Mouse (Mus musculus): ENCODE results near the gene Baiap2. TPM values are rescaled to one million over a fixed set of nuclear protein-coding genes. Genes with fewer than 3 reads are reported as not detected.

Baiap2 gene
- 1 to 10 TPM in 2 of 4 experiments, under 1 TPM in 2; 0.56 to 1.7 (median 1.2) TPM for total RNA-seq (2022)

DNA sequence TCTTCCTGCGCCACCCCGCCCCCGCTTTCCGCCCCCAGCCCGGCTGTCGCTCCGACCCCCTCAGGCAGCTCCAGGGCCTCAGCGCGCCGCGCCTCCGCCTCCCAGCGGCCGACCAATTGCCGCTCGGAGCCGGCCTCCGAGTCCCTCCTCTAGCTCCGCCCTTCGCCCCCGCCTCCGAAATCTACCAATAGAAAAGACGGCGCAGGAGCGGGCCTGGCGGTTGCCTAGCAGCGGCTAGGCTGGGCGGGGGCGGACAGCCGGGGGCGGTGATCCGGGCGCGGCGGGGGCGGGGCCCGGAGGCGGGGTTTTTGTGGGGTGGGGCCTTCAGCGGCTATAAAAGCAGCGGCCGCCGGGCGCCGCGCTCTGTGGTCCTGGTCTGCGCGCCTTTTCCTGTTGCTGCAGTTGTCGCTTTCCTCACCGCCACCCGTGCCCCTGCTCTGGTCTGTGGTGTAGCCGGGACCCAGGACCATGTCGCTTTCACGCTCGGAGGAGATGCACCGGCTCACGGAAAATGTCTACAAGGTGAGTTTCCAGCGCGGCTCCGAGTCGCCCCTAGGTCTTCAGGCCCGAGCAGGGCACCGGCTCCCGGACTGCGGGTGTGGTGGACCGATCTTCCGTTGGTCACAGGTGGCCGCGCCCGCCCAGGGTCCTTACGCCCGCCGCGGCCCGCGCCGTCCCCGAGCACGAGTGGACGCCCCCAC is at the start of gene Baiap2:
TSS of gene Baiap2 (plus strand) at position 37 of the 701 bp plus-strand sequence.
- peak; percentile 96 for DNase-seq (ENCODE audit: low spot score in 2 of 2)

DNA sequence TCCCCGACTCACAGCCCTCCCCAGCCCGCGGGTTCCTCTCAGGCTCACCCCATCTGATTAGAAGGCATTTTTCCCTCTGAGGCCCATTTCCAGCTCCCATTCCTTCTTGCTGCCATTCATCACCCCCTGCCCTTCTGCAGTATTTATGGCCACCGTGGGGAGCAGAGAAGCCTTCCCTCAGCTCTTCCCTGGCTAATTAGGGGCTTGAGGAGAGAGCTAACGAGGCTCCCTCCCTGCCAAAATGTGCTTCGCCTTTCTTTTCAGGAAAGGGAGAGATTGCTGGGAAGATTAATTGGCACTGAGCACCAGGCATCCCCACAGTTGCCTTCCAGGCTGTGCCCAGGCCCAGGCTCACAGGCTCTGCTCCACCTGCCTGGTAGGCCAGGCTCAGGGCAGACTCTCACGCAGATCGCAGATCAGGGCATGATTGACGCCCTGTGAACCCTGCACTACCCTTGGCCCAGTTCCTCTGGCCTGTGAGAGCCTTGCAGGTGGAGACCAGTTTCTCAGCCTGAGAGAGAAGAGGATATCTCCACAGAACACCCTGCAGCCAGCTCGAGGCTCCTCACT is 48.8 kb upstream of the Baiap2 start:
- DNase-seq (ENCODE audit: low spot score in 2 of 2): no peak

DNA sequence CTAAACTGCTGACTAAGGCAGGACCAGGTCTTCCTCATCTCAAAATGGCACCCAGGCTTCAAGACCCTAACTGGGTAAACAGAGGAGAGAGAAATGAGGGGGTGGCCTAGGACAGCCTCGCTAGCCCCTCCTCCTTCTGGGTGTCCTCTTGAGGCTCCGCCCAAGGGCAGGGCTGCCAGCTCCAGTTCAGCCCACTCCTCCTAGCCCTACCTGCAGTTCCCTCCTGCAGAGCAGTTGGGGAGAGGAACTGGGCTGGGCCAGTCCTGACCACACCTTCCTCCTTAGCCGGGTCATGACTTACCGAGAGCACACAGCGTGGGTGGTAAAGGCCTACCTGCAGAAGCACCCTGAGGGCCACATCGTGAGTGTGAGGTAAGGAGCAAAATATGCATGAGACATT is 47.9 kb upstream of the Baiap2 start:
- DNase-seq (ENCODE audit: low spot score in 2 of 2): no peak

- no peak for DNase-seq (ENCODE audit: low spot score in 2 of 2)
Observed at GRCm38 (mm10) chr11:119897041-119897440, 45.5 kb upstream of the Baiap2 start.

- no peak for DNase-seq (ENCODE audit: low spot score in 2 of 2)
Observed at GRCm38 (mm10) chr11:119898976-119899375, 43.6 kb upstream of the Baiap2 start.

- DNase-seq (ENCODE audit: low spot score in 2 of 2): no peak
Observed at GRCm38 (mm10) chr11:119901174-119901573, 41.4 kb upstream of the Baiap2 start.

DNA sequence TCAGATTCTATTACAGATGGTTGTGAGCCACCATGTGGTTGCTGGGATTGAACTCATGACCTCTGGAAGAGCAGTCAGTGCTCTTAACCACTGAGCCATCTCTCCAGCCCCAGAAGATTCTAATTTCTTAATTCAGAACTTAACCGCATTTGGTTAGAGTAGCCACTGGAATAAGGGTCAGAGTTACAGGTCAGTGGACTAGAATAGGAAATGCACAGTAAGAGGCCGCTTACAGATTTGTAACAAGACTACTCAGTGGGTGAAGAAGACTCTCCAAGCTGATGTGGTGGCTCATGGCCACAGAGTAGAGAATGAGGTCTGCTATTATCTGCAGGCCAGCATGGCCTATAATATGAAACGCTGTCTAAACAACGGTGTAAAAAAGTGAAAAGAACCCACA is 39.7 kb upstream of the Baiap2 start:
- no peak for DNase-seq (ENCODE audit: low spot score in 2 of 2)

- DNase-seq (ENCODE audit: low spot score in 2 of 2): no peak
Observed at GRCm38 (mm10) chr11:119904621-119905286, 37.8 kb upstream of the Baiap2 start.

DNA sequence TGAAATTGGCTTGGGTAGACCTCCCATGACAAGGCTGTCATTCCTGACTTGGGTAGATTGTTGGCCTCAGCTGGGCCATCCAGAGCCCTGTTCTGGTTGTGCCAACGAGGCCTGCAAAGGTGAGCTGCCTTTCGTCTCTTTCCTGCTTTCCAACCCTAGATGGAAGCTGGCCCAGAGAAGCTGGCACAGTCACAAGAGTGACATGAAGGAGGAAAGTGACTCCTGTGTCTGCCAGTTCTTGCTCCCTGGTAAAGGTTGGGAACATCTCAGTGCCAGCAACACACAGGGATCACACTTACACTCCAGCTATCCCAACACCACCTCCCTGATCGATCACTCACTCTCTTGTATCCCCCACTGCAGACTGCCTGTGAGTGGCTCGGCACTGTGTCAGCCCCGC is 36.8 kb upstream of the Baiap2 start:
- no peak for DNase-seq (ENCODE audit: low spot score in 2 of 2)

DNA sequence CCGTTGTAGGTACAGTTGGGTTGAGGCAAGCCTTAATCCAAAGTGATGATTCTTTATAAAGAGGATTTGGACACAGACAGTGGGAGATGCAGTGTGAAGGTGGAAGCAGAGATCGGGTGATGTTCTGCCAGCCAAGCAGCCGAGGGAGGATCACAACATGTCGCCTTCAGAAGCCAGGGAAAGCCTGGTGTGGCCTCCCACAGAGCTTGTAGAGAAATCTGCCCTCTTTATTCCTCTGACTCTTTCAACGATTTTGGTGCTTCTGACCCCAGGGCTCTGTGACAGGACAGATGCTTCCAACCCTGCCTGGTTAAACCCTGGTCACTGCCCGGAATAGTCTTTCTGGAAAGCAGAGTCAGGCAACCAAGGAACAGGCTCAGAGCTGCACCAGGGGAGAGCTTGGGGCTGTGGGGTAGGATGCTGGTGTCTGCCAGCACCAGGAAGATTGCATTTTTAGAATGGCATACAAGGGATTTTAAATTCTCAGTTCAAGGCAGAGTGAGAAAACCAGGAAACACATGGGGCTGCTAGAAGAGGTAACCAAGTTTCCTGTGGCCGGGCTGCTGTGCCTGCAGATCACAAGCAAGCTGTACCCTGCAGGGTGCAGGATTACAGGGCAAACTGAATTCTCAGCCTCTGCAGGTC is 35.4 kb upstream of the Baiap2 start:
- DNase-seq (ENCODE audit: low spot score in 2 of 2): no peak

DNA sequence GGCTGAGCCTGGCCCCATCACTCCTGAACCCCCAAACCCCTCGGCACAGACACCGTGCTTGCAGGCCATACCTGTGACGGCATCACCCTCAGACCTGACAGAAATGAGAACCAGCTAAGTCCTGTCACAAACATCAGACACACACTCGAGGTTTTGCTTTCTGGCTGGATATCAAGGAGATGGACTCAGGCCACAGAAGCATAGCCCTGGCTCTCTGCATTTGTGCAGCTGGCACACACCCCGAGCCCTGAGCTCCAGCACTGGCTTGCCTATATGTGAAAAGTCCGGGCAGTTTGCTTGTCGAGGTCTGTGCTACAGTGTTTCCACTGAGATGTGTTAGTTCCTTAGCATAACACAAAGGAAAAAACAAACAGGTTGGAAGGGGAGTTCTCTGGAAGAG is 34.9 kb upstream of the Baiap2 start:
- no peak for DNase-seq (ENCODE audit: low spot score in 2 of 2)

DNA sequence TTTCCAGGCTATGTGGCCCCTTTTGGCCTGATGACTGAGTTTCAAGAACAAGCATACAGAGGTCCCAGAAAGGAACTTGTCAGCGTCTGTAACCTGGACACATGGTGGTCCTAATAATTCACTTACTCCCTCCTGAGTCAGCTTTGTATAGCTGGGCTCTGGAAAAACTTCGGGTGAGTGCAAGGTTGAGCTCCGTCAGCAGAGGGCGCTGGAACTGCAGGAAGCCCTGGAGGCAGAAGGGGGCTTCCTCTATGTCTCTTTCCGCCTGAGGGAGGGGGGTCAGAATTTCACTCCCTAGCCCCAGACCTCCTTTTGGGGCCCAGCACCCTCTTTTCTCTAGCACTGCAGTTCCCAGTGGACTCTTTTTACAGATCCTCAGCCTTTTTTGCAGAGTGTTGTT is 33.1 kb upstream of the Baiap2 start:
- DNase-seq (ENCODE audit: low spot score in 2 of 2): no peak

DNA sequence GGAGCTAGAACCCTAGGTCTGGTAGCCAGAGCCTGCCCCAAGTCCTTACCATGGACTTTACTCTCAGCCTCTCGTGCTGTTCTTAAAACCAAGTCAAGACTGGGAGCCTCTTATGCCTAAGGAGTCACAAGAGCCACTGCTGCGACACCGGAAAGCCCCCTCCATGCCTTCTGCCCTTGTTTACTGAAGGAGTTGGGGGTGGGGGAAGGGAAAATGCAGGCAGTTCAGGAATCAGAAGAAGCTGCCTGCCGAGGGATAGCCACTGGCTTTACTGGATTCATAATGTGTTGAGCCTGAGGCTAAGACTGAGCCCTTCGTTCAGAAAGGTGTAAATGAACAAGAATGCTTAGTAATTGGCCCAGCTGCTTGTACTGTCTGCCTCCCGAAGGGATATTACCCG is 29.7 kb upstream of the Baiap2 start:
- no peak for DNase-seq (ENCODE audit: low spot score in 2 of 2)

DNA sequence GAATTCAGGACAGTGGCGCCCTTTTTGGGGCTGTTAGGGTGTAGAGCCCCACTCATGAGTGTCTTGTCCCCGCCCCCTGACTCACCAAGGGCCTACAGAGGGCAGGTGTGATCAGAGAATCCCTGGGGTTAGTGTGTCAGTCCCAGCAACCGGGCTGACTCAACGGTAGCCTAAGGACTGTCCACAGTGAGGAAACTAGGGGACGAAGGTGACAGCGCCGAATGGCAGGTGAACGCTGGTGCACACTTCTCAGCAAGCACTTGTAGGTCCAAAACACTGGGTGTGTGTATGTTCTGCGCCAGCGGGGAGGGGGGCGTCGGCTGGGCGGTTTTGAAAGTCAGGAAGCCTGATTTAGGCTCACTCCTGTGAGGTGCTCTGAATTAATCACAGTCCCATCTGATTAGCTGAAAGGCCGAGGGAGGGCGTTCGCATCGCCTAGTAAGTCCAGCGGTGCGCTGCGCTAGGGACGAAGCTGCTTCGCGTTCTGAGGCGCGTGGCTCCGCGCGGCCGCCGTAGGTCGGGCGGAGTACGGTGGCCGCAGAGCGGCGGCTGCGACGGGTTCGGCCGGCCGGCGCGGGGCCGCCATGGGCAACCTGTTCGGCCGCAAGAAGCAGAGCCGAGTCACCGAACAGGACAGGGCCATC is 29.1 kb upstream of the Baiap2 start, which contains the start of gene Chmp6:
TSS of gene Chmp6 (plus strand) at position 151 of the 644 bp plus-strand sequence.
- DNase-seq (ENCODE audit: low spot score in 2 of 2): peak; percentile 84 to 85

GRCm38 (mm10) chr11:119913935-119914314 is 28.6 kb upstream of the Baiap2 start:
- DNase-seq (ENCODE audit: low spot score in 2 of 2): no peak

GRCm38 (mm10) chr11:119914381-119914780 is 28.2 kb upstream of the Baiap2 start:
- no peak for DNase-seq (ENCODE audit: low spot score in 2 of 2)

- DNase-seq (ENCODE audit: low spot score in 2 of 2): no peak
Observed at GRCm38 (mm10) chr11:119915666-119916065, 26.9 kb upstream of the Baiap2 start.

DNA sequence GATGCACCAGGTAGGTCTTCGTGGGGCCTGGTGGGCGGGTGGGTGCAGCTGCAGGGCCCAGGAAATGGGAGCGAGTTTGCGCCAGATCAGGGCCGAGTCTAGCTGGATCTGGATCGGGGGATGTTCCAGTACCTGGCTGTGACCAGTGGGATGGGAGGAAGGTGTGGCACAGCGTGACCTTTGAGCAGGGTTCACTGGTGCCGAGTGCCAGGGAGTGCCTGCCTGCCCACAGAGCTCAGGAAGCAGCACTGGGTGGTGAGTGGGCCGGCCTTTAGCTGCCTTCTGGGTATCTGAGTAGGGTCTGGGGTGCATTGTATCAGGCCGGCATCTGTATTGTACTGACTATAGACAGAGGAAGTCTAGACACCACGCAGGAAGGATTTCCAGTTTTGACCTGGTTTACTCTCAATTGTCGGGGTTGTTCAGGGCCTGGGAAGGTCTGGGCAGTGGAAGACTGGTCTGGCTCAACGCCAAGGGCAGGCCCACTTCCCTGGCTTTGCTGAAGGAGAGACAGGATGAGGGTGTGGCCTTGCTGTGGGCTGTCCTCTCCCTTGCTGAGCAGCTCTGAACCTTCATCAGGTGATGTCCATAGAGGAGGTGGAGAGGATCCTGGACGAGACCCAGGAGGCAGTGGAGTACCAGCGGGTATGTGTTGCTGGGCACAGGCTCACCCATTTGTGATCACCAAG is 26.3 kb upstream of the Baiap2 start:
- DNase-seq (ENCODE audit: low spot score in 2 of 2): no peak

GRCm38 (mm10) chr11:119916834-119917469 is 25.6 kb upstream of the Baiap2 start:
- no peak for DNase-seq (ENCODE audit: low spot score in 2 of 2)

GRCm38 (mm10) chr11:119918521-119918920 is 24.0 kb upstream of the Baiap2 start:
- no peak for DNase-seq (ENCODE audit: low spot score in 2 of 2)

DNA sequence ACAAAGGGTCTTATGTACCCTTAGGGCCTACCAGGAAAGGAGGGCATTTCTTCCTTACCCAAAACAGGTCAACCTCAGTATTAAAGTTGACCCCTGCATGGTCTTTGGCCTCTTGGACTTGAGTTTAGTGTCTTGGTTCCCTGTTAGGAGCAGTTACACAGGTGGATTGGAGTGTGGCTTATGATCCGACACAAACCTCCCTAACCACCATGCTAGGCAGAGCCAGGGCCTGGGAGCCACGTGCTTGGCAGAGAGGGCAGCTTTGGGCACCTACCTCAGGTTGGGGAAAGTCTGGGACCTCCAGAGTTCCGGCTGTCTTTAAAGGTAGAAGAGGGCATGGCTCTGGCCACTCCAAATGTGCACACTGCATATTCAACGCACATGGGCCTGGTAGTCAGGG is 23.1 kb upstream of the Baiap2 start:
- no peak for DNase-seq (ENCODE audit: low spot score in 2 of 2)

All from gastrocnemius, adult 8-10 months (tissue).